7 mouse cellular contexts compared by ENCODE assay signal in genomic region chr11:117709308-117709707, GRCm38 (mm10). TPM values are rescaled to one million over a fixed set of nuclear protein-coding genes. Genes with fewer than 3 reads are reported as not detected.
DNase-seq lines count a peak whose midpoint lies in the region; ATAC-seq and TF ChIP-seq lines count a peak whose summit lies in the region.

No protein-coding gene starts in this region.

- H3K4me3 ChIP-seq in G1E (ENCODE audit: low read depth, low read length), result no peak overlapping the region
- H3K4me3 ChIP-seq in liver, embryonic 14.5 days (ENCODE audit: insufficient read depth in 1 of 2, low read depth in 2 of 2, low read length in 2 of 2), result no peak overlapping the region

- H3K36me3 ChIP-seq in G1E (replicated peaks), result peaks cover 77% of the 10 kb centered on the region
- H3K36me3 ChIP-seq in liver, embryonic 14.5 days (replicated peaks; ENCODE audit: control insufficient read depth, insufficient read depth, low read depth), result peaks cover 4% of the 10 kb centered on the region; the same call in 1 of the 2 replicates

- H3K4me2 ChIP-seq in liver, embryonic 14.5 days (ENCODE audit: low read depth), result no peak overlapping the region

- H3K27ac ChIP-seq in liver, embryonic 14.5 days, result no peak overlapping the region

- TF ChIP-seq CTCF in G1E (IDR thresholded peaks at IDR 0.05; ENCODE audit: low read depth, low read length), result peak; percentile 3; the same call in 1 of the 2 replicates
- peak; percentile 60 for TF ChIP-seq CTCF in liver, embryonic 14.5 days (IDR thresholded peaks at IDR 0.05; ENCODE audit: low read depth)

- ATAC-seq in G1E (ENCODE audit: extremely low read depth, insufficient number of reproducible peaks, low FRiP score, poor library complexity, severe bottlenecking), result no peak
- peak; percentile 75 for ATAC-seq in erythroblast, adult 5-6 weeks (replicated peaks; ENCODE audit: low FRiP score, poor library complexity, severe bottlenecking)
- no peak for ATAC-seq in liver, embryonic 14.5 days (ENCODE audit: insufficient read depth)

- WGBS in liver, embryonic 14.5 days (ENCODE audit: insufficient replicate concordance), result 49% methylated on average over 4 of the region's 4 CpGs

- H3K9ac ChIP-seq in liver, embryonic 14.5 days (replicated peaks), result no peak overlapping the region

- TF ChIP-seq EP300 in liver, embryonic 14.5 days (IDR thresholded peaks at IDR 0.05; ENCODE audit: low read depth), result no peak

- peaks cover 2% of the 10 kb centered on the region for H3K4me1 ChIP-seq in G1E (ENCODE audit: insufficient read depth, low read depth, low read length)
- H3K4me1 ChIP-seq in liver, embryonic 14.5 days (replicated peaks; ENCODE audit: control insufficient read depth in 2 of 2, insufficient read depth in 2 of 2, low read length in 1 of 2), result no peaks in the 10 kb centered on the region

- no peaks in the 10 kb centered on the region for H3K27me3 ChIP-seq in G1E (ENCODE audit: insufficient read depth, low read length)
- H3K27me3 ChIP-seq in liver, embryonic 14.5 days (ENCODE audit: control insufficient read depth, insufficient read depth, low read length), result no peaks in the 10 kb centered on the region

- DNase-seq in layer of hippocampus, adult 9-10 months (ENCODE audit: low spot score), result peak; percentile 56
- no peak for DNase-seq in layer of hippocampus, postnatal 36 days
- peak; percentile 36 for DNase-seq in G1E (ENCODE audit: low spot score)
- peak; percentile 89 for DNase-seq in adipocyte (ENCODE audit: low spot score)
- peak; percentile 46 to 63 (median 56) for DNase-seq in liver, embryonic 14.5 days (ENCODE audit: low read depth in 3 of 3, low spot score in 3 of 3)
- peak; percentile 53 to 73 for DNase-seq in spleen, postnatal 36 days (ENCODE audit: low spot score in 2 of 2)

- H3K9me3 ChIP-seq in G1E (replicated peaks), result no peaks in the 10 kb centered on the region
- H3K9me3 ChIP-seq in liver, embryonic 14.5 days (ENCODE audit: control insufficient read depth, low read length), result no peaks in the 10 kb centered on the region

RNA-seq across cellular contexts. Expression of gene Tnrc6c, which starts 55.2 kb away (rescaled TPM):
- 10 to 100 TPM; 67.5 to 75.6 TPM for total RNA-seq in layer of hippocampus, postnatal 36 days (2021)
- total RNA-seq in G1E (2014; fragmentation: Nextera tagmentation), result 40.5 and 47.5 TPM in 2 replicates
- 18.4 and 19.2 TPM in 2 replicates for total RNA-seq in G1E (2017)
- 19.1 and 21.5 TPM in 2 replicates for polyA plus RNA-seq in G1E (2012)
- total RNA-seq in erythroblast, adult 5-6 weeks (2015; ENCODE audit: low replicate concordance), result 5.6 and 6.9 TPM in 2 replicates
- 6.3 and 9.5 TPM in 2 replicates for total RNA-seq in erythroblast, adult 5-6 weeks (2017; ENCODE audit: low replicate concordance)
- 3.4 and 3.7 TPM in 2 replicates for polyA plus RNA-seq in liver, embryonic 14.5 days (2012; rRNA removed)
- 2.4 and 2.6 TPM in 2 replicates for polyA plus RNA-seq in liver, embryonic 14.5 days (2014; fragmentation: Nextera tagmentation; extraction: Ambion mirVana)

Comparison
In these comparisons a context has a peak if more than half of its experiments do, and no peak if none do; other contexts are left out.
1. DNase-seq: peak in layer of hippocampus, adult 9-10 months (single experiment), G1E (single experiment), adipocyte (single experiment), liver, embryonic 14.5 days (3 of 3) and spleen, postnatal 36 days (2 of 2); none in layer of hippocampus, postnatal 36 days (0 of 2).